Mouse (Mus musculus) testis, postnatal 14 days (tissue): ENCODE results near the gene Asns.
"Not testable (repeated sequence)": the region's sequence is repeated elsewhere in the genome, so short reads cannot be mapped to it uniquely, and the experiment has no call there.

Source experiments
- DNase-seq: peaks from one replicate; pipeline ENCODE4 v3.0.0; 2021; ENCODE audit warnings: low spot score

Asns gene

GRCm38 (mm10) chr6:7676194-7676901 is 16.7 kb downstream of the Asns start:
- no peak for DNase-seq

GRCm38 (mm10) chr6:7672438-7673253 is 20.4 kb downstream of the Asns start:
- DNase-seq: no peak

GRCm38 (mm10) chr6:7671429-7671828 is 21.6 kb downstream of the Asns start:
- DNase-seq: no peak

- no peak for DNase-seq
Observed at GRCm38 (mm10) chr6:7670588-7670987, 22.5 kb downstream of the Asns start.

GRCm38 (mm10) chr6:7669721-7670120 is 23.3 kb downstream of the Asns start:
- DNase-seq: no peak

- no peak for DNase-seq
Observed at GRCm38 (mm10) chr6:7668332-7668731, 24.7 kb downstream of the Asns start.

- not testable (repeated sequence) for DNase-seq
Observed at GRCm38 (mm10) chr6:7665902-7666301, 27.2 kb downstream of the Asns start.

- no peak for DNase-seq
Observed at GRCm38 (mm10) chr6:7661455-7661854, 31.6 kb downstream of the Asns start.

GRCm38 (mm10) chr6:7660377-7661080 is 32.5 kb downstream of the Asns start:
- no peak for DNase-seq

- DNase-seq: no peak
Observed at GRCm38 (mm10) chr6:7656601-7657000, 36.5 kb downstream of the Asns start.

- no peak for DNase-seq
Observed at GRCm38 (mm10) chr6:7648458-7648857, 44.6 kb downstream of the Asns start.
